Mouse (Mus musculus): ENCODE measurements around the gene Pakap.

DNA sequence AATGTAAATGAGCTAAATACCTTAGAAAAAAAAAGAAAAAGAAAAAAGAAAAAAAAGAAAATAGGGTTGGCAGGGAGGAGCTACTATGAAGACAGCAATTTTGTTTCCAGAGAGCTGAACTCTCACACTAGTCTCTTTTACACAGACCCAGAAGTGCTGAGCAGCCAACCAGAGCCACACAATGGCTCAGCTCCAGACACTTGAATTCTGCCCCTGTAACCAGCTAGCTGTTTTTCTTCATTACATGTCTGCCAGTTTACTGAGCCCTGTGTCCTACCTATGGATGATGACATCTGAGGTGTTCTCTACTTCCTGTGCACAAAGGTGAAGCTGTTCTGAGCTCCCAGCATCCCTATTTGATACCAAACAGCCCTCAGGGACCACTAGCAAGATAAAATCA is 39.7 kb upstream of the Pakap start:
- TF ChIP-seq GATA1 (IDR thresholded peaks at IDR 0.05; ENCODE audit: low read length) (no peak), TAL1 (IDR thresholded peaks at IDR 0.05; ENCODE audit: low read length) (no peak)

Measured in erythroblast, embryonic 14.5 days (primary cell).